Mouse (Mus musculus) kidney, postnatal 0 days (tissue): Measurements from ENCODE around the gene Ncbp3. TPM values are rescaled to one million over a fixed set of nuclear protein-coding genes. Genes with fewer than 3 reads are reported as not detected.

Experiments used
- ATAC-seq: fragments of 200-750 bp; cut with Nextera tagmentation; replicated peaks from 2 replicates; pipeline ENCODE4 v1.8.0; 2017; ENCODE audit warnings: low read depth, moderate number of reproducible peaks, moderate TSS enrichment, moderate library complexity; ENCODE audit not compliant: low FRiP score
- DNase-seq: peaks from one replicate; pipeline ENCODE4 v3.0.0-alpha.2; 2016; ENCODE audit warnings: low spot score
- H3K27ac ChIP-seq: fragments of 300-500 bp; sonication (generic); 2 replicates; pipeline ENCODE4 v1.5.1; 2014; ENCODE audit warnings: mild to moderate bottlenecking
- H3K27me3 ChIP-seq: fragments of 300-500 bp; sonication (generic); 2 replicates; pipeline ENCODE4 v1.6.1; 2014; ENCODE audit warnings: low read length, mixed read lengths; ENCODE audit not compliant: insufficient read depth
- H3K36me3 ChIP-seq: fragments of 300-500 bp; sonication (generic); 2 replicates; pipeline ENCODE4 v1.6.1; 2014; ENCODE audit warnings: low read length, mixed read lengths; ENCODE audit not compliant: insufficient read depth
- H3K4me1 ChIP-seq: fragments of 300-500 bp; sonication (generic); replicated peaks from 2 replicates; pipeline ENCODE4 v1.6.1; 2014; ENCODE audit warnings: antibody characterized with exemption, low read length, mixed read lengths; ENCODE audit not compliant: insufficient read depth
- H3K4me2 ChIP-seq: fragments of 300-500 bp; sonication (generic); 2 replicates; pipeline ENCODE4 v1.6.1; 2014; ENCODE audit warnings: mild to moderate bottlenecking, low read length, moderate library complexity, mixed read lengths
- H3K4me3 ChIP-seq: fragments of 300-500 bp; sonication (generic); replicated peaks from 2 replicates; pipeline ENCODE4 v1.5.1; 2014; ENCODE audit warnings: low read depth, low read length
- H3K9ac ChIP-seq: fragments of 300-500 bp; sonication (generic); 2 replicates; pipeline ENCODE4 v1.6.1; 2014; ENCODE audit warnings: low read depth, low read length
- H3K9me3 ChIP-seq: fragments of 300-500 bp; sonication (generic); replicated peaks from 2 replicates; pipeline ENCODE4 v1.6.1; 2016; ENCODE audit warnings: low read length, inconsistent platforms, mixed read lengths
- CTCF ChIP-seq: IDR thresholded peaks from 2 replicates; pipeline ENCODE4 v1.5.1; 2016; ENCODE audit warnings: antibody characterized with exemption, low read depth, mild to moderate bottlenecking, moderate library complexity
- WGBS: fragments of 180-500 bp; shearing (Covaris S2); extraction: QIAGEN DNeasy Blood & Tissue Kit; methylation state at CpG from one replicate; pipeline ENCODE4 v1.1.7; 2014; 5-methylcytosine and 5-hydroxymethylcytosine counted together
- polyA plus RNA-seq: library from polyadenylated mRNA; unstranded; fragments of >200 nt; fragmentation: Nextera tagmentation; extraction: Ambion mirVana; gene quantifications from 2 replicates; pipeline ENCODE4 v1.2.1, GENCODE M21; 2015

Ncbp3 gene
- polyA plus RNA-seq = 6.2 and 6.6 TPM in 2 replicates

DNA sequence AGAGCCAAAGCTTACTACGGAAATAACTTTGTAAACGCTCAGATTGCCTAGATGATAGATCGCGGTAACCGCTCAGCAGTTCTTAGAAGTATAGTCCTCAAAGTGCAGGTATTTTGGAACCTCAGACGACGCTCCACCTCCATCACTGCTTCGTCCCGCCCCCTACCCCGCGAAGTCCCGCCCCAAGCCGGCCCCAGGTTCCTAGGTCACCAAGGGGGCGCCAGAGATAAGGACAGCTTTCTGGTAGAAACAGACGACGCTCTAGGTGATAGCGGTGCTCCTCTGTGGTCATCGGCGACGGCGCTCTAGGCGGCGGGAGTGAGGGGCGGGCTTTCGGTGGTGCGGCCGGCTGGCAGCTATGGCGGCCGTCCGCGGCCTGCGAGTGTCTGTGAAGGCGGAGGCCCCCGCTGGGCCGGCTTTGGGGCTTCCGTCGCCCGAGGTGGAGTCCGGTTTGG, at the start of gene Ncbp3:
Gene Ncbp3 (plus strand): TSS at position 242 of the 455 bp plus-strand sequence.
- DNase-seq (peak; percentile 98), ATAC-seq (peak; percentile 96)
- under 1% methylated on average over 39 of the region's 39 CpGs for WGBS
- H3K4me1 ChIP-seq = peaks cover 13% of the 10 kb centered on the region; the same call in 1 of the 2 replicates
- peak; percentile 81 for TF ChIP-seq CTCF
- H3K27me3 ChIP-seq = no peaks in the 10 kb centered on the region
- peak within 1 kb of the TSS; percentile 77 for H3K4me2 ChIP-seq
- H3K9me3 ChIP-seq = no peaks in the 10 kb centered on the region
- peak within 1 kb of the TSS; percentile 99 for H3K4me3 ChIP-seq
- peak within 1 kb of the TSS; percentile 98 for H3K9ac ChIP-seq
- H3K36me3 ChIP-seq = peaks cover 9% of the 10 kb centered on the region; the same call in 1 of the 2 replicates
- peak within 1 kb of the TSS; percentile 91 for H3K27ac ChIP-seq

DNA sequence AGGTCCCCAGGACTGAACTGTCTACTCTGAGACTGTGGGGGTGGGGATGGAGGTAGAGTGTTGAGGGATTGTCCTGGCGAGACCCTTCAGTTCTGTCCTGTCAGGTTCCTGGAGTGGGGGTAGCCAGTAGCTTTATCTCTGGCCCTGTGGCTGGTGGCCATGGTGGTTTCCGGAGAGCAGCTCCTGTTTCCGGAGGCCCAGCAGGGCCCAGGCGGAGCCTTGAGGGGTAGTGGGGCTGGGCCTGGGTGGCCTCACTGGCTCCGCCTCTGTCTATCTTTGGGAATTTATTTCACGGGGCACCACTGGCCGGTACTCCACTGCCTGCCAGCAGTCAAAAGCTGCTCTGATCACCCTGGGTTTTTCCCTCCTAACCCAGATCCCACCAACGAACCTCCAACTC, 48.8 kb upstream of the Ncbp3 start, which contains the start of gene P2rx1:
Gene P2rx1 (plus strand): TSS at position 333 of the 400 bp plus-strand sequence.
- H3K4me1 ChIP-seq = peaks cover 16% of the 10 kb centered on the region
- DNase-seq (peak; percentile 40), ATAC-seq (no peak)
- TF ChIP-seq CTCF = no peak
- no peaks in the 10 kb centered on the region for H3K9me3 ChIP-seq
- H3K9ac ChIP-seq = no peak within 1 kb of the TSS
- no peaks in the 10 kb centered on the region for H3K27me3 ChIP-seq
- 32% methylated on average over 8 of the region's 8 CpGs for WGBS
- H3K4me2 ChIP-seq = no peak within 1 kb of the TSS
- H3K27ac ChIP-seq = no peak within 1 kb of the TSS
- no peaks in the 10 kb centered on the region for H3K36me3 ChIP-seq
- no peak within 1 kb of the TSS for H3K4me3 ChIP-seq

DNA sequence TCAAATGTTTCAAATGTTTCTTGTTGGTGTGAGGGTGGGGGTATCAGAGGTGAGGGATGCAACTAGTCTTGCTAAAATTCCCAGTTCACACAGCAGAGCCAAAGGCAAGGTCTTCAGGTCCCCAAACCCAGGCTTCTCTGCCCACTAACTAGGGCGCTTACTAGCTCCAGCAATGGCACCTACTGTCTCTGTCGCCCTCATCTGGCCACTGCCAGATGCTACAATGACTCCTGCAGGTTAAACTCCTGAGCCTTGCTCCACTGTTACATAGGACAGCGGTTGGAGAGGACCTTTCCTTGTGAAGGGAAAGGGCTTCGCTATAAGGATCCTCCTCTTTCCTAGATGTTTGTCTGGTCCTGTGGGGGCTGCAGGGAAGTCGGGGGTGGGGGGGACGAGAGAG, 46.6 kb upstream of the Ncbp3 start:
- peak; percentile 94 for TF ChIP-seq CTCF
- H3K36me3 ChIP-seq = no peaks in the 10 kb centered on the region
- no peak overlapping the region for H3K4me3 ChIP-seq
- ATAC-seq (peak; percentile 59), DNase-seq (peak; percentile 90)
- H3K27ac ChIP-seq = no peak overlapping the region
- no peak overlapping the region for H3K4me2 ChIP-seq
- H3K4me1 ChIP-seq = peaks cover 16% of the 10 kb centered on the region
- H3K27me3 ChIP-seq = no peaks in the 10 kb centered on the region
- 12% methylated on average over 6 of the region's 6 CpGs for WGBS
- no peak overlapping the region for H3K9ac ChIP-seq
- H3K9me3 ChIP-seq = no peaks in the 10 kb centered on the region

DNA sequence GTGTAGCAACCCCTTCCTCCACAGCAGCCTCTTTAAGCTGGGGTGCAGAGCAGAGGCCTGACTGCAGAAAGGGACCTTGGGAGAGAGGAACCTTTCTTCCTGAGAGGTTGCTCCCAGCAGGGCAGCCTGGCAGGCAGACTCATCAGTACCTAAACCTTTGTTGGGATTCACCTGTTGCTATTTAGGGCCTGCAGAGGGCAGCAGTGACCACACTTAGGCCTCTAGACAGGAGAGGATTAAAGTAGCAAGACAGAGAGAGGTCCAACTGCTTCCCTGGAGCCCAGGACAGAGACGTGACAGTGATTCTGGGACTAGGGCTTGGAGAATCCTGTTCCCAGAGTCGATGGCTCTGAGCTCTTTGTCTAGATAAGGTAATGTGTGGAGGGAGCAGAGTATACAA, 41.2 kb upstream of the Ncbp3 start:
- TF ChIP-seq CTCF = peak; percentile 92
- Histone ChIP-seq H3K9ac (no peak overlapping the region), H3K4me1 (no peaks in the 10 kb centered on the region), H3K4me2 (no peak overlapping the region), H3K4me3 (no peak overlapping the region), H3K9me3 (no peaks in the 10 kb centered on the region), H3K27me3 (no peaks in the 10 kb centered on the region), H3K27ac (no peak overlapping the region), H3K36me3 (no peaks in the 10 kb centered on the region)
- WGBS = 2% methylated on average over 2 of the region's 2 CpGs
- DNase-seq (peak; percentile 93), ATAC-seq (no peak)

DNA sequence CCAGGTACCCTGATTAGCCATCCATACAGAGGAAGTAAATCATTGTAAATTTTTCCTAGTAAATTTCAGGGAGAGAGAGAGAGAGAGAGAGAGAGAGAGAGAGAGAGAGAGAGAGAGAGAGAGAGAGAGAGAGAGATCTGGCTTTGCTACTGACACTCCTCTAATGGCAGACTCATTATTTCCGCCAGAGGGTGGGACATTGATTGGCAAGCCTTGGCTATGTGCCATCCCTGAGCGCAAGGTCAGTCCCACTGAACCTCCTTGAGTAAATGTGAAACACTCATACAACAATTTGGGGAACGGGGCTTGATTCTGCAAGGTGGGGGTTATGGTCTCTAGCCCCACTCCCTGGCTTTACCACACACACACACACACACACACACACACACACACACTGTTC, 40.5 kb upstream of the Ncbp3 start:
- DNase-seq = no peak
- H3K9me3 ChIP-seq = no peaks in the 10 kb centered on the region
- H3K4me2 ChIP-seq = no peak overlapping the region
- H3K27me3 ChIP-seq = no peaks in the 10 kb centered on the region
- H3K4me1 ChIP-seq = no peaks in the 10 kb centered on the region
- 78% methylated on average over 3 of the region's 3 CpGs for WGBS
- H3K9ac ChIP-seq = no peak overlapping the region
- no peak overlapping the region for H3K4me3 ChIP-seq
- H3K27ac ChIP-seq = no peak overlapping the region
- no peak for TF ChIP-seq CTCF
- ATAC-seq = no peak
- H3K36me3 ChIP-seq = no peaks in the 10 kb centered on the region

DNA sequence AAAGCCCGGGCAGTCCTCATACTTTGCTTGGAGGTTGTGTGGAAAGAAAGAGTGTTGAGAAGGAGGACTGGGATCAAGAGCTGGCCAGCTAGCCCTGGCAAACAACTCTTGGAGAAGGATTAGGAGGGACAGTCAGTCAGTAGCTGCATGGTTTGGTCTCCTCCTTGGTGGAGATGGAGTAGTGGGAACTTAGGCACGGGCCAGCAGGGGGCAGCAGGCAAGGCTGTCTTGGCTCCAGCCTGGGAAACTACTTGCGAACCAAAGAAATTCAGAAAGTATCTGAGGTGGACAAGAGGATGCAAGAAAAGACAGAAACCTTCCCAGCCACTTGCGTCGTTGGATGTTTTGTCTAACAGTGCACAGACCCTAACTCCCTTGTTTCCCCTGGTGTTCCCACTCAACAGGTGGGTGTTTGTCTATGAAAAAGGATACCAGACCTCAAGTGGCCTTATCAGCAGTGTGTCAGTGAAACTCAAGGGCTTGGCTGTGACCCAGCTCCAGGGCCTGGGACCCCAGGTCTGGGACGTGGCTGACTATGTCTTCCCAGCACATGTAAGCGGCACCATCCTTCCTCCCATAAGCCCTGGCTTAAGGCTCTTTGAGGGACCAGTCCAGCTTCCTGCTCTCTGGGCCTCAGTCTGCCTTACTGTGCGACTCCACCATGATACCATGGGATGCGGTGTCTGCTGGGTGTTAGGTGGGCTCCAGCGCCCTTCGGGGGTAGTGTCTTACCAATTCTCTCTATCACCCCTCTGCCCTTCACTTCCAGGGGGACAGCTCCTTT, 39.7 kb upstream of the Ncbp3 start:
- Histone ChIP-seq H3K4me1 (no peaks in the 10 kb centered on the region), H3K27ac (no peak overlapping the region), H3K4me3 (no peak overlapping the region), H3K27me3 (no peaks in the 10 kb centered on the region), H3K36me3 (no peaks in the 10 kb centered on the region), H3K9ac (no peak overlapping the region), H3K4me2 (no peak overlapping the region), H3K9me3 (no peaks in the 10 kb centered on the region)
- WGBS = 57% methylated on average over 11 of the region's 11 CpGs
- ATAC-seq (no peak), DNase-seq (peak; percentile 84)
- TF ChIP-seq CTCF = peak; percentile 89
